Mouse (Mus musculus): ENCODE results near the gene Ube2e1. TPM values are rescaled to one million over a fixed set of nuclear protein-coding genes. Genes with fewer than 3 reads are reported as not detected.
"Not testable (repeated sequence)": the region's sequence is repeated elsewhere in the genome, so short reads cannot be mapped to it uniquely, and the experiment has no call there.

Gene Ube2e1
- polyA plus RNA-seq, 1 experiment from 2014 or later: 118 TPM

GRCm38 (mm10) chr14:18270529-18271441, 60.9 kb downstream of the Ube2e1 start, which contains the start of the genes Nkiras1 and Rpl15:
Gene Nkiras1, plus strand, starts transcription at chr14:18271136.
Gene Rpl15, minus strand, starts transcription at chr14:18271391.
- no peaks in the 10 kb centered on the region for H3K4me1 ChIP-seq (replicated peaks; ENCODE audit: insufficient read depth, low read length)
- ATAC-seq (replicated peaks; ENCODE audit: low FRiP score, low read depth): peak; percentile 99
- H3K9ac ChIP-seq (ENCODE audit: low read depth, low read length): peak within 1 kb of the TSS; percentile 98
- H3K36me3 ChIP-seq (ENCODE audit: insufficient read depth, low read length): peaks cover 14% of the 10 kb centered on the region; the same call in 1 of the 2 replicates
- under 1% methylated on average over 78 of the region's 78 CpGs for WGBS
- H3K9me3 ChIP-seq (replicated peaks; ENCODE audit: low read length): no peaks in the 10 kb centered on the region
- H3K4me2 ChIP-seq (ENCODE audit: low read length): peak within 1 kb of the TSS; percentile 74
- H3K27me3 ChIP-seq (ENCODE audit: insufficient read depth, low read length): no peaks in the 10 kb centered on the region
- DNase-seq (ENCODE audit: low spot score): peak; percentile 99
- peak within 1 kb of the TSS; percentile 88 for H3K27ac ChIP-seq
- peak within 1 kb of the TSS; percentile 97 for H3K4me3 ChIP-seq (replicated peaks; ENCODE audit: low read depth, low read length)
- TF ChIP-seq CTCF (IDR thresholded peaks at IDR 0.05; ENCODE audit: low read depth): peak; percentile 29; the same call in 1 of the 2 replicates

- H3K9me3 ChIP-seq (replicated peaks; ENCODE audit: low read length); H3K27me3 ChIP-seq (ENCODE audit: insufficient read depth, low read length); H3K4me1 ChIP-seq (replicated peaks; ENCODE audit: insufficient read depth, low read length); ATAC-seq (replicated peaks; ENCODE audit: low FRiP score, low read depth): not testable (repeated sequence)
- WGBS: under 1% methylated on average over 21 of the region's 24 CpGs
- peak; percentile 35 for DNase-seq (ENCODE audit: low spot score)
- peak overlapping the region; percentile 98 for H3K9ac ChIP-seq (ENCODE audit: low read depth, low read length)
- peak overlapping the region; percentile 68 for H3K4me2 ChIP-seq (ENCODE audit: low read length)
- peak overlapping the region; percentile 88 for H3K27ac ChIP-seq
- peak overlapping the region; percentile 97 for H3K4me3 ChIP-seq (replicated peaks; ENCODE audit: low read depth, low read length)
- H3K36me3 ChIP-seq (ENCODE audit: insufficient read depth, low read length): peaks cover 14% of the 10 kb centered on the region; the same call in 1 of the 2 replicates
Observed at GRCm38 (mm10) chr14:18269947-18270528, 61.6 kb downstream of the Ube2e1 start.

GRCm38 (mm10) chr14:18263427-18263826, 68.2 kb downstream of the Ube2e1 start:
- peaks cover 12% of the 10 kb centered on the region; the same call in 1 of the 2 replicates for H3K36me3 ChIP-seq (ENCODE audit: insufficient read depth, low read length)
- H3K4me1 ChIP-seq (replicated peaks; ENCODE audit: insufficient read depth, low read length): no peaks in the 10 kb centered on the region
- DNase-seq (ENCODE audit: low spot score): no peak
- no peak overlapping the region for H3K4me2 ChIP-seq (ENCODE audit: low read length)
- no peak overlapping the region for H3K9ac ChIP-seq (ENCODE audit: low read depth, low read length)
- no peaks in the 10 kb centered on the region for H3K27me3 ChIP-seq (ENCODE audit: insufficient read depth, low read length)
- ATAC-seq (replicated peaks; ENCODE audit: low FRiP score, low read depth): no peak
- H3K9me3 ChIP-seq (replicated peaks; ENCODE audit: low read length): no peaks in the 10 kb centered on the region
- H3K27ac ChIP-seq: no peak overlapping the region
- TF ChIP-seq CTCF (IDR thresholded peaks at IDR 0.05; ENCODE audit: low read depth): no peak
- 59% methylated on average over 4 of the region's 4 CpGs for WGBS
- no peak overlapping the region for H3K4me3 ChIP-seq (replicated peaks; ENCODE audit: low read depth, low read length)

GRCm38 (mm10) chr14:18261203-18261602, 70.5 kb downstream of the Ube2e1 start:
- Histone ChIP-seq H3K4me2 (ENCODE audit: low read length) (no peak overlapping the region), H3K4me1 (replicated peaks; ENCODE audit: insufficient read depth, low read length) (no peaks in the 10 kb centered on the region), H3K27me3 (ENCODE audit: insufficient read depth, low read length) (no peaks in the 10 kb centered on the region), H3K36me3 (ENCODE audit: insufficient read depth, low read length) (no peaks in the 10 kb centered on the region), H3K27ac (no peak overlapping the region), H3K4me3 (replicated peaks; ENCODE audit: low read depth, low read length) (no peak overlapping the region), H3K9me3 (replicated peaks; ENCODE audit: low read length) (no peaks in the 10 kb centered on the region), H3K9ac (ENCODE audit: low read depth, low read length) (no peak overlapping the region)
- DNase-seq (ENCODE audit: low spot score): no peak
- 84% methylated on average over 3 of the region's 3 CpGs for WGBS
- ATAC-seq (replicated peaks; ENCODE audit: low FRiP score, low read depth): no peak
- no peak for TF ChIP-seq CTCF (IDR thresholded peaks at IDR 0.05; ENCODE audit: low read depth)

- Histone ChIP-seq H3K27me3 (ENCODE audit: insufficient read depth, low read length) (no peaks in the 10 kb centered on the region), H3K4me1 (replicated peaks; ENCODE audit: insufficient read depth, low read length) (no peaks in the 10 kb centered on the region), H3K4me2 (ENCODE audit: low read length) (no peak overlapping the region), H3K9me3 (replicated peaks; ENCODE audit: low read length) (no peaks in the 10 kb centered on the region), H3K9ac (ENCODE audit: low read depth, low read length) (no peak overlapping the region), H3K27ac (no peak overlapping the region), H3K36me3 (ENCODE audit: insufficient read depth, low read length) (no peaks in the 10 kb centered on the region), H3K4me3 (replicated peaks; ENCODE audit: low read depth, low read length) (no peak overlapping the region)
- no peak for DNase-seq (ENCODE audit: low spot score)
- WGBS: 80% methylated on average over 21 of the region's 21 CpGs
- no peak for ATAC-seq (replicated peaks; ENCODE audit: low FRiP score, low read depth)
- no peak for TF ChIP-seq CTCF (IDR thresholded peaks at IDR 0.05; ENCODE audit: low read depth)
Observed at GRCm38 (mm10) chr14:18242638-18243130, 89.0 kb downstream of the Ube2e1 start.

- no peaks in the 10 kb centered on the region for H3K27me3 ChIP-seq (ENCODE audit: insufficient read depth, low read length)
- H3K27ac ChIP-seq: no peak overlapping the region
- DNase-seq (ENCODE audit: low spot score): no peak
- no peak overlapping the region for H3K4me2 ChIP-seq (ENCODE audit: low read length)
- TF ChIP-seq CTCF (IDR thresholded peaks at IDR 0.05; ENCODE audit: low read depth): no peak
- H3K36me3 ChIP-seq (ENCODE audit: insufficient read depth, low read length): no peaks in the 10 kb centered on the region
- WGBS: 82% methylated on average over 4 of the region's 4 CpGs
- no peak for ATAC-seq (replicated peaks; ENCODE audit: low FRiP score, low read depth)
- no peak overlapping the region for H3K4me3 ChIP-seq (replicated peaks; ENCODE audit: low read depth, low read length)
- H3K9ac ChIP-seq (ENCODE audit: low read depth, low read length): no peak overlapping the region
- no peaks in the 10 kb centered on the region for H3K4me1 ChIP-seq (replicated peaks; ENCODE audit: insufficient read depth, low read length)
- H3K9me3 ChIP-seq (replicated peaks; ENCODE audit: low read length): no peaks in the 10 kb centered on the region
Observed at GRCm38 (mm10) chr14:18241786-18242185, 89.9 kb downstream of the Ube2e1 start.

Measured in kidney, postnatal 0 days (tissue).